Mouse (Mus musculus) G1E (cell line): ENCODE measurements around the gene Creb3l2. TPM values are rescaled to one million over a fixed set of nuclear protein-coding genes. Genes with fewer than 3 reads are reported as not detected.
"Not testable (repeated sequence)": the region's sequence is repeated elsewhere in the genome, so short reads cannot be mapped to it uniquely, and the experiment has no call there.

Experiments
- ATAC-seq: 2 replicates; pipeline ENCODE4 v1.8.0; 2016; ENCODE audit warnings: mild to moderate bottlenecking; ENCODE audit not compliant: insufficient number of reproducible peaks, poor library complexity, low FRiP score, severe bottlenecking; ENCODE audit errors: extremely low read depth
- DNase-seq: peaks from one replicate; pipeline ENCODE4 v3.0.0; 2012; ENCODE audit warnings: low spot score
- H3K27me3 ChIP-seq: 2 replicates; pipeline ENCODE4 v1.6.1; 2012; ENCODE audit warnings: mild to moderate bottlenecking, low read length, inconsistent platforms; ENCODE audit not compliant: insufficient read depth
- H3K36me3 ChIP-seq: replicated peaks from 2 replicates; pipeline ENCODE3; 2012; ENCODE audit warnings: mild to moderate bottlenecking, inconsistent platforms
- H3K4me1 ChIP-seq: 2 replicates; pipeline ENCODE4 v1.6.1; 2012; ENCODE audit warnings: low read depth, low read length, inconsistent platforms, mixed read lengths; ENCODE audit not compliant: insufficient read depth
- H3K4me3 ChIP-seq: 2 replicates; pipeline ENCODE4 v1.5.1; 2012; ENCODE audit warnings: low read depth, mild to moderate bottlenecking, inconsistent platforms, low read length, moderate library complexity, mixed read lengths
- H3K9me3 ChIP-seq: replicated peaks from 2 replicates; pipeline ENCODE4 v1.6.1; 2012; ENCODE audit warnings: inconsistent platforms
- CTCF ChIP-seq: IDR thresholded peaks from 2 replicates; pipeline ENCODE4 v1.5.1; 2012; ENCODE audit warnings: low read depth, low read length, inconsistent platforms, mixed read lengths
- GATA1 ChIP-seq: IDR thresholded peaks from 2 replicates; pipeline ENCODE4 v1.6.1; 2012; ENCODE audit warnings: borderline replicate concordance, low read length, inconsistent platforms, mixed read lengths
- GATA2 ChIP-seq: IDR thresholded peaks from 2 replicates; pipeline ENCODE4 v1.6.1; 2012; ENCODE audit warnings: low read depth, low read length, inconsistent platforms, borderline replicate concordance
- POLR2AphosphoS5 ChIP-seq: IDR thresholded peaks from 2 replicates; pipeline ENCODE4 v1.6.1; 2012; ENCODE audit warnings: low read depth, low read length, inconsistent platforms; ENCODE audit not compliant: insufficient replicate concordance
- TAL1 ChIP-seq: conservative IDR thresholded peaks from 2 replicates; pipeline ENCODE4 v1.6.1; 2012; ENCODE audit warnings: low read depth, low read length, inconsistent platforms, mixed read lengths
- polyA plus RNA-seq: library from polyadenylated mRNA; stranded (reverse); fragments of >175 nt; gene quantifications from 2 replicates; pipeline ENCODE4 v1.2.3, GENCODE M21; 2012
- total RNA-seq, 2 experiments: library from RNA; stranded (forward) in 1 of 2; stranded (reverse) in 1 of 2; fragments of 200-1000 nt in 1 of 2; fragments of >200 nt in 1 of 2; fragmentation: Nextera tagmentation in 1 of 2; gene quantifications; 2 replicates each; pipeline ENCODE4 v1.2.3; 2014 to 2017

Creb3l2 gene
- total and polyA plus RNA-seq, 3 experiments = 0.16 TPM; not detected in 2

GRCm38 (mm10) chr6:37388501-37388900, 53.4 kb downstream of the Creb3l2 start:
- Histone ChIP-seq H3K9me3 (no peaks in the 10 kb centered on the region), H3K4me3 (no peak overlapping the region), H3K27me3 (peaks cover 3% of the 10 kb centered on the region; the same call in 1 of the 2 replicates), H3K36me3 (no peaks in the 10 kb centered on the region), H3K4me1 (no peaks in the 10 kb centered on the region)
- ATAC-seq = no peak
- no peak for DNase-seq
- no peak for TF ChIP-seq TAL1
- no peak for TF ChIP-seq GATA1
- no peak for TF ChIP-seq GATA2
- TF ChIP-seq CTCF = no peak
- TF ChIP-seq POLR2AphosphoS5 = no peak

- TF ChIP-seq GATA1 (no peak), TAL1 (no peak), POLR2AphosphoS5 (no peak), CTCF (no peak), GATA2 (no peak)
- no peak for ATAC-seq
- Histone ChIP-seq H3K4me3 (no peak overlapping the region), H3K4me1 (no peaks in the 10 kb centered on the region), H3K9me3 (no peaks in the 10 kb centered on the region), H3K36me3 (no peaks in the 10 kb centered on the region), H3K27me3 (no peaks in the 10 kb centered on the region)
- no peak for DNase-seq
Observed at GRCm38 (mm10) chr6:37387281-37387680, 54.7 kb downstream of the Creb3l2 start.

GRCm38 (mm10) chr6:37385602-37386285, 56.2 kb downstream of the Creb3l2 start:
- Histone ChIP-seq H3K27me3 (no peaks in the 10 kb centered on the region), H3K9me3 (no peaks in the 10 kb centered on the region), H3K36me3 (no peaks in the 10 kb centered on the region), H3K4me1 (no peaks in the 10 kb centered on the region), H3K4me3 (no peak overlapping the region)
- TF ChIP-seq GATA1 = no peak
- TF ChIP-seq TAL1 = no peak
- TF ChIP-seq GATA2 = no peak
- TF ChIP-seq POLR2AphosphoS5 = no peak
- TF ChIP-seq CTCF = no peak
- ATAC-seq = no peak
- no peak for DNase-seq

GRCm38 (mm10) chr6:37382761-37383160, 59.2 kb downstream of the Creb3l2 start:
- H3K9me3 ChIP-seq = no peaks in the 10 kb centered on the region
- no peaks in the 10 kb centered on the region for H3K4me1 ChIP-seq
- H3K27me3 ChIP-seq = no peaks in the 10 kb centered on the region
- no peak for ATAC-seq
- H3K36me3 ChIP-seq = no peaks in the 10 kb centered on the region
- no peak for DNase-seq
- TF ChIP-seq GATA1 (no peak), POLR2AphosphoS5 (no peak), TAL1 (no peak), GATA2 (no peak), CTCF (no peak)
- no peak overlapping the region for H3K4me3 ChIP-seq

GRCm38 (mm10) chr6:37377836-37378580, 63.9 kb downstream of the Creb3l2 start:
- H3K9me3 ChIP-seq = no peaks in the 10 kb centered on the region
- no peaks in the 10 kb centered on the region for H3K4me1 ChIP-seq
- H3K4me3 ChIP-seq = no peak overlapping the region
- H3K36me3 ChIP-seq = no peaks in the 10 kb centered on the region
- H3K27me3 ChIP-seq = no peaks in the 10 kb centered on the region
- no peak for TF ChIP-seq GATA2
- no peak for TF ChIP-seq POLR2AphosphoS5
- TF ChIP-seq GATA1 = no peak
- TF ChIP-seq CTCF = no peak
- TF ChIP-seq TAL1 = no peak
- DNase-seq = no peak
- ATAC-seq = no peak

GRCm38 (mm10) chr6:37377387-37377786, 64.6 kb downstream of the Creb3l2 start:
- H3K27me3 ChIP-seq, H3K36me3 ChIP-seq, H3K9me3 ChIP-seq, H3K4me1 ChIP-seq, H3K4me3 ChIP-seq, DNase-seq, ATAC-seq: not testable (repeated sequence)
